Comparison of ENCODE assay signal across 20 mouse cellular contexts in the genomic region with DNA sequence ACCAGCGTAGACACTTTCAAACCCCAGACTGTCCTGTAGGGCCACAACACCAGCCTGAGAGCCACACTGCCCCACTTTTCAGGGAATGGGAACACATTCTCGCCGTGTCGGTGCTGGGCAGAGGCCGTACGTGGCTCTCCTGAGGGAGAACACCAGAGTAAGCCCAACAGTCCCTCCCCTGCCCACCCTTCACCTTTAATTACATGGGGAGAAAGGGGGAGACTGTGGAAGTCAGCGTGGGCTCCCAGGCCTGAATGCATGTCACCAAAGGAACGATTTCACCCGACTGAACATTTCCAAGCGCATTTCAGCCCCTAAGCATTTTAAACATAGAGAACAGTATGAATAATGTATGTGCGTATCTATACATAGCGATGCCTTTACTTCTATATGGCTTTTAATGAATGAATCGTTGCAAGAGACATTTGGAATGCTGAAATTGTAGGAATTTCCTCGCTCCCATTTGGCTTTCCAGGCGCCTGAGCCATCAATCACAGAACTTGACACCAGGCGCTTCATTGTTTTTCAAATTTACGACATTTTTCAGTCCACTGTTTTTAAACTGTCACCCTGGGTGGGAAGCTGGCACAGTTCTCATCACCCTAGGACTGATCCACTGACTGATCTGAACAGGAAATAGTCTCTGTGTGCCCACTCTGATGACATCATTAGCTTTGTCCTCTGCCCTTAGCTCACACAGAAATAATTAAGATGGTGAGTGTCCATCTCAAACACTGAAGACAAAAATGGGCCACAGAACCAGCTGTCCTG.
A peak's percentile ranks its signal among the peaks of the same experiment; 100 is the strongest.
DNase-seq lines count a peak whose midpoint lies in the region; ATAC-seq lines count a peak whose summit lies in the region.
"Had no signal": no experiment of that assay in that cellular context is flagged by ENCODE, and none has a peak within 500 bp of the region (broad histone marks: within the 10 kb centered on the region; RNA-seq: fewer than 3 reads in every experiment).

No protein-coding gene starts in this region.

- no peak overlapping the region for H3K4me3 ChIP-seq in kidney, embryonic 16.5 days (ENCODE audit: low read length)
- no peak overlapping the region for H3K4me3 ChIP-seq in hindbrain, embryonic 14.5 days (replicated peaks; ENCODE audit: low read length)
- no peak overlapping the region for H3K4me3 ChIP-seq in neural tube, embryonic 12.5 days
- no peak overlapping the region for H3K4me3 ChIP-seq in intestine, embryonic 15.5 days (replicated peaks)
- H3K4me3 ChIP-seq: embryonic facial prominence, embryonic 10.5 days; erythroblast, embryonic 14.5 days; heart, embryonic 15.5 days; hindbrain, embryonic 15.5 days; megakaryocyte, embryonic 14.5 days had no signal

- H3K27ac ChIP-seq in kidney, embryonic 16.5 days (ENCODE audit: low read length): no peak overlapping the region
- 0 out of 2 replicates have a peak overlapping the region, but pooled peaks have one; percentile 3 for H3K27ac ChIP-seq in hindbrain, embryonic 14.5 days
- H3K27ac ChIP-seq in neural tube, embryonic 12.5 days: no peak overlapping the region
- no peak overlapping the region for H3K27ac ChIP-seq in intestine, embryonic 15.5 days
- H3K27ac ChIP-seq: embryonic facial prominence, embryonic 10.5 days; heart, embryonic 15.5 days; hindbrain, embryonic 15.5 days had no signal

- no peaks in the 10 kb centered on the region for H3K36me3 ChIP-seq in kidney, embryonic 16.5 days (ENCODE audit: insufficient read depth, low read length)
- H3K36me3 ChIP-seq in hindbrain, embryonic 14.5 days (replicated peaks; ENCODE audit: control insufficient read depth, insufficient read depth): no peaks in the 10 kb centered on the region
- no peaks in the 10 kb centered on the region for H3K36me3 ChIP-seq in neural tube, embryonic 12.5 days
- no peaks in the 10 kb centered on the region for H3K36me3 ChIP-seq in intestine, embryonic 15.5 days
- H3K36me3 ChIP-seq: embryonic facial prominence, embryonic 10.5 days; heart, embryonic 15.5 days; hindbrain, embryonic 15.5 days had no signal

- no peak overlapping the region for H3K9ac ChIP-seq in kidney, embryonic 16.5 days (replicated peaks; ENCODE audit: low read length)
- 0 out of 2 replicates have a peak overlapping the region, but pooled peaks have one; percentile 24 for H3K9ac ChIP-seq in hindbrain, embryonic 14.5 days
- H3K9ac ChIP-seq in neural tube, embryonic 12.5 days: no peak overlapping the region
- H3K9ac ChIP-seq in intestine, embryonic 15.5 days: no peak overlapping the region
- H3K9ac ChIP-seq: heart, embryonic 15.5 days; hindbrain, embryonic 15.5 days had no signal

- ATAC-seq in kidney, embryonic 16.5 days (ENCODE audit: low FRiP score, low TSS enrichment): peak; percentile 67; the same call in 1 of the 2 replicates
- no peak for ATAC-seq in hindbrain, embryonic 14.5 days (ENCODE audit: low FRiP score)
- ATAC-seq in neural tube, embryonic 12.5 days (ENCODE audit: low FRiP score, low read depth): peak; percentile 88
- no peak for ATAC-seq in intestine, embryonic 15.5 days
- ATAC-seq: CD4-positive, CD25-positive, alpha-beta regulatory T cell, adult 4 months had no signal

- no peak for DNase-seq in kidney, adult 11 months
- peak; percentile 10 for DNase-seq in embryo, embryonic 9.5 days (ENCODE audit: extremely low spot score)
- DNase-seq in hindbrain, embryonic 14.5 days (ENCODE audit: low spot score): no peak
- DNase-seq in adrenal gland, postnatal 10 days: no peak
- DNase-seq in cerebellum, postnatal 10 days: no peak
- DNase-seq: adrenal gland, adult 8-10 months; cerebellum, adult 9-10 months; heart, adult 11 months; kidney, adult 9 months; layer of hippocampus, adult 9-11 months; thymus, postnatal 36 days had no signal

- H3K4me1 ChIP-seq in kidney, embryonic 16.5 days (ENCODE audit: insufficient read depth, low read length): peaks cover 11% of the 10 kb centered on the region
- H3K4me1 ChIP-seq in hindbrain, embryonic 14.5 days (replicated peaks; ENCODE audit: control insufficient read depth, insufficient read depth, low read length): peaks cover 14% of the 10 kb centered on the region
- peaks cover 14% of the 10 kb centered on the region for H3K4me1 ChIP-seq in neural tube, embryonic 12.5 days
- no peaks in the 10 kb centered on the region for H3K4me1 ChIP-seq in intestine, embryonic 15.5 days (replicated peaks)
- H3K4me1 ChIP-seq: heart, embryonic 15.5 days; megakaryocyte, embryonic 14.5 days had no signal

- H3K9me3 ChIP-seq in kidney, embryonic 16.5 days (ENCODE audit: low read length): no peaks in the 10 kb centered on the region
- no peaks in the 10 kb centered on the region for H3K9me3 ChIP-seq in hindbrain, embryonic 14.5 days (ENCODE audit: control insufficient read depth, low read length)
- H3K9me3 ChIP-seq in neural tube, embryonic 12.5 days: no peaks in the 10 kb centered on the region
- no peaks in the 10 kb centered on the region for H3K9me3 ChIP-seq in intestine, embryonic 15.5 days
- H3K9me3 ChIP-seq: embryonic facial prominence, embryonic 10.5 days; heart, embryonic 15.5 days; hindbrain, embryonic 15.5 days had no signal

- peaks cover 2% of the 10 kb centered on the region; the same call in 1 of the 2 replicates for H3K27me3 ChIP-seq in kidney, embryonic 16.5 days (ENCODE audit: insufficient read depth, low read length)
- H3K27me3 ChIP-seq in hindbrain, embryonic 14.5 days (ENCODE audit: control insufficient read depth, insufficient read depth, low read length): no peaks in the 10 kb centered on the region
- no peaks in the 10 kb centered on the region for H3K27me3 ChIP-seq in neural tube, embryonic 12.5 days (replicated peaks)
- no peaks in the 10 kb centered on the region for H3K27me3 ChIP-seq in intestine, embryonic 15.5 days (replicated peaks)
- H3K27me3 ChIP-seq: heart, embryonic 15.5 days; hindbrain, embryonic 15.5 days; megakaryocyte, embryonic 14.5 days had no signal

- peak overlapping the region; percentile 14; the same call in 1 of the 2 replicates for H3K4me2 ChIP-seq in kidney, embryonic 16.5 days (replicated peaks; ENCODE audit: low read depth, low read length)
- peak overlapping the region; percentile 6; the same call in 1 of the 2 replicates for H3K4me2 ChIP-seq in hindbrain, embryonic 14.5 days (replicated peaks)
- peak overlapping the region; percentile 37 for H3K4me2 ChIP-seq in neural tube, embryonic 12.5 days (replicated peaks)
- H3K4me2 ChIP-seq in intestine, embryonic 15.5 days (replicated peaks): no peak overlapping the region
- H3K4me2 ChIP-seq: heart, embryonic 15.5 days; hindbrain, embryonic 15.5 days had no signal

- WGBS in kidney, embryonic 16.5 days: 27% methylated on average over 17 of the region's 17 CpGs
- WGBS in hindbrain, embryonic 14.5 days: 23% methylated on average over 17 of the region's 17 CpGs
- WGBS in neural tube, embryonic 12.5 days: 17% methylated on average over 17 of the region's 17 CpGs
- WGBS in intestine, embryonic 15.5 days: 51% methylated on average over 17 of the region's 17 CpGs

Comparison
In these comparisons a context has a peak if more than half of its experiments do, and no peak if none do; other contexts are left out.
1. ATAC-seq: peak in kidney, embryonic 16.5 days (single experiment) and neural tube, embryonic 12.5 days (single experiment); none in hindbrain, embryonic 14.5 days (single experiment) and intestine, embryonic 15.5 days (single experiment).